ENCODE assay signal across 8 mouse cellular contexts in genomic region chr3:135826684-135827249, GRCm38 (mm10). TPM values are rescaled to one million over a fixed set of nuclear protein-coding genes. Genes with fewer than 3 reads are reported as not detected.
DNase-seq lines count a peak whose midpoint lies in the region; ATAC-seq and TF ChIP-seq lines count a peak whose summit lies in the region.

No protein-coding gene starts in this region.

- no peaks in the 10 kb centered on the region for H3K27me3 ChIP-seq in kidney, adult 2 months (replicated peaks; ENCODE audit: control insufficient read depth, insufficient read depth, low read length)
- no peaks in the 10 kb centered on the region for H3K27me3 ChIP-seq in embryonic facial prominence, embryonic 12.5 days
- peaks cover 9% of the 10 kb centered on the region; the same call in 1 of the 2 replicates for H3K27me3 ChIP-seq in limb, embryonic 13.5 days
- H3K27me3 ChIP-seq in myocyte (ENCODE audit: control insufficient read depth, insufficient read depth, insufficient read length), result no peaks in the 10 kb centered on the region

- peak overlapping the region; percentile 48 for H3K4me3 ChIP-seq in kidney, adult 2 months (ENCODE audit: insufficient read depth, low read depth, low read length)
- H3K4me3 ChIP-seq in embryonic facial prominence, embryonic 12.5 days, result peak overlapping the region; percentile 63
- H3K4me3 ChIP-seq in limb, embryonic 13.5 days, result peak overlapping the region; percentile 60
- H3K4me3 ChIP-seq in myocyte, result peak overlapping the region; percentile 33

- H3K4me1 ChIP-seq in kidney, adult 2 months (ENCODE audit: control insufficient read depth, insufficient read depth, low read length), result peaks cover 6% of the 10 kb centered on the region; the same call in 1 of the 2 replicates
- peaks cover 4% of the 10 kb centered on the region; the same call in 1 of the 2 replicates for H3K4me1 ChIP-seq in embryonic facial prominence, embryonic 12.5 days
- H3K4me1 ChIP-seq in limb, embryonic 13.5 days, result peaks cover 12% of the 10 kb centered on the region

- no peak for TF ChIP-seq CTCF in kidney, adult 2 months (conservative IDR thresholded peaks at IDR 0.05; ENCODE audit: insufficient read depth, insufficient read length, low read depth, low read length)

- H3K4me2 ChIP-seq in embryonic facial prominence, embryonic 12.5 days (replicated peaks), result peak overlapping the region; percentile 97
- peak overlapping the region; percentile 96 for H3K4me2 ChIP-seq in limb, embryonic 13.5 days (replicated peaks)
- H3K4me2 ChIP-seq in myocyte (ENCODE audit: low read depth), result peak overlapping the region; percentile 100

- TF ChIP-seq POLR2A in kidney, adult 2 months (IDR thresholded peaks at IDR 0.05; ENCODE audit: low read depth, low read length), result no peak
- no peak for TF ChIP-seq POLR2A in myocyte (IDR thresholded peaks at IDR 0.05; ENCODE audit: insufficient read length, low read depth)

- H3K9me3 ChIP-seq in embryonic facial prominence, embryonic 12.5 days, result no peaks in the 10 kb centered on the region
- H3K9me3 ChIP-seq in limb, embryonic 13.5 days, result no peaks in the 10 kb centered on the region

- H3K27ac ChIP-seq in kidney, adult 2 months (ENCODE audit: insufficient read depth, low read depth, low read length), result no peak overlapping the region
- peak overlapping the region; percentile 69; the same call in 1 of the 2 replicates for H3K27ac ChIP-seq in embryonic facial prominence, embryonic 12.5 days
- H3K27ac ChIP-seq in limb, embryonic 13.5 days, result no peak overlapping the region

- ATAC-seq in embryonic facial prominence, embryonic 12.5 days (ENCODE audit: insufficient number of reproducible peaks, insufficient read depth, low FRiP score, low TSS enrichment), result no peak
- no peak for ATAC-seq in limb, embryonic 13.5 days (ENCODE audit: low FRiP score, low read depth)

- H3K9ac ChIP-seq in embryonic facial prominence, embryonic 12.5 days, result peak overlapping the region; percentile 61
- H3K9ac ChIP-seq in limb, embryonic 13.5 days, result peak overlapping the region; percentile 73

- H3K79me2 ChIP-seq in myocyte (ENCODE audit: control insufficient read depth, insufficient read depth), result no peaks in the 10 kb centered on the region

- WGBS in kidney, adult 2 months, result 31% methylated on average over 12 of the region's 12 CpGs
- 20% methylated on average over 12 of the region's 12 CpGs for whole genome bisulfite sequencing in embryonic facial prominence, embryonic 12.5 days
- WGBS in limb, embryonic 13.5 days, result 21% methylated on average over 12 of the region's 12 CpGs

- H3K36me3 ChIP-seq in kidney, adult 2 months (ENCODE audit: control insufficient read depth, insufficient read depth, low read length), result no peaks in the 10 kb centered on the region
- no peaks in the 10 kb centered on the region for H3K36me3 ChIP-seq in embryonic facial prominence, embryonic 12.5 days
- H3K36me3 ChIP-seq in limb, embryonic 13.5 days, result no peaks in the 10 kb centered on the region
- no peaks in the 10 kb centered on the region for H3K36me3 ChIP-seq in myocyte (ENCODE audit: control insufficient read depth, insufficient read depth)

- no peak for DNase-seq in kidney, adult 2 months
- no peak for DNase-seq in kidney, postnatal 14 days
- DNase-seq in gastrocnemius, postnatal 4 days (ENCODE audit: low spot score in 2 of 2), result no peak
- no peak for DNase-seq in layer of hippocampus, postnatal 10 days (ENCODE audit: low spot score in 2 of 2)
- DNase-seq in frontal cortex, postnatal 25 days (ENCODE audit: low spot score in 2 of 2), result no peak

- H3ac ChIP-seq in myocyte (ENCODE audit: control insufficient read depth, insufficient read length), result peak overlapping the region; percentile 37

TF ChIP-seq in myocyte, 11 proteins besides CTCF, POLR2A, EP300 and RAD21:
- TF ChIP-seq CEBPB (IDR thresholded peaks at IDR 0.05; ENCODE audit: insufficient read depth, poor library complexity, severe bottlenecking) (no peak), REST (IDR thresholded peaks at IDR 0.05; ENCODE audit: insufficient read depth, insufficient read length) (no peak), E2F4 (IDR thresholded peaks at IDR 0.05; ENCODE audit: insufficient read depth) (no peak), TCF12 (IDR thresholded peaks at IDR 0.05; ENCODE audit: insufficient read depth, poor library complexity, severe bottlenecking) (no peak), MYOD1 (IDR thresholded peaks at IDR 0.05; ENCODE audit: control insufficient read depth in 1 of 3, insufficient read length in 2 of 3, low read depth in 2 of 3) (no peak), SRF (IDR thresholded peaks at IDR 0.05; ENCODE audit: control insufficient read depth, insufficient read length, low read depth) (no peak), MYOG (IDR thresholded peaks at IDR 0.05; ENCODE audit: control insufficient read depth in 1 of 3, insufficient read depth in 1 of 3, insufficient read length in 2 of 3, low read depth in 2 of 3) (no peak), POLR2AphosphoS2 (IDR thresholded peaks at IDR 0.05; ENCODE audit: insufficient read length, low read depth) (no peak), TCF3 (IDR thresholded peaks at IDR 0.05; ENCODE audit: insufficient read length, low read depth) (no peak), MAX (IDR thresholded peaks at IDR 0.05; ENCODE audit: low read depth) (no peak), USF1 (IDR thresholded peaks at IDR 0.05; ENCODE audit: low read depth) (no peak)

RNA-seq across cellular contexts. Expression of gene Slc39a8, which starts 1.7 kb away (rescaled TPM):
- polyA plus RNA-seq in kidney, adult 2 months (2012; rRNA removed), result 20.6 and 28.7 TPM in 2 replicates
- polyA plus RNA-seq in embryonic facial prominence, embryonic 12.5 days (2016; fragmentation: Nextera tagmentation; extraction: Ambion mirVana), result 15.0 and 16.2 TPM in 2 replicates
- polyA plus RNA-seq in limb, embryonic 13.5 days (2015; fragmentation: Nextera tagmentation; extraction: Ambion mirVana), result 5.1 and 6.6 TPM in 2 replicates
- polyA plus RNA-seq in myocyte (2012; fragmentation: generic; extraction: Trizol), result 0.96 TPM
- total RNA-seq in gastrocnemius, postnatal 4 days (2021), result 1 to 10 TPM; 1.8 to 2.3 TPM
- total RNA-seq in layer of hippocampus, postnatal 10 days (2021), result 10 to 100 TPM; 10.1 to 10.2 TPM
